Mouse (Mus musculus) hindbrain, embryonic 14.5 days (tissue): ENCODE data around the gene Elovl7. TPM values are rescaled to one million over a fixed set of nuclear protein-coding genes. Genes with fewer than 3 reads are reported as not detected.
A peak's percentile ranks its signal among the peaks of the same experiment; 100 is the strongest.

ENCODE experiments used
- ATAC-seq: fragments of 200-750 bp; cut with Nextera tagmentation; 2 replicates; pipeline ENCODE4 v1.8.0; 2017; ENCODE audit warnings: moderate number of reproducible peaks, mild to moderate bottlenecking, moderate TSS enrichment, moderate library complexity; ENCODE audit not compliant: low FRiP score
- DNase-seq: peaks from one replicate; pipeline ENCODE4 v3.0.0-alpha.2; 2015; ENCODE audit warnings: low spot score
- H3K27ac ChIP-seq: fragments of 300-500 bp; sonication (generic); 2 replicates; pipeline ENCODE4 v1.5.1; 2014; ENCODE audit warnings: mild to moderate bottlenecking, moderate library complexity
- H3K27me3 ChIP-seq: fragments of 300-500 bp; sonication (generic); 2 replicates; pipeline ENCODE4 v1.6.1; 2014; ENCODE audit warnings: mild to moderate bottlenecking, low read length, mixed read lengths; ENCODE audit not compliant: control insufficient read depth, insufficient read depth
- H3K36me3 ChIP-seq: fragments of 300-500 bp; sonication (generic); replicated peaks from 2 replicates; pipeline ENCODE4 v1.6.1; 2014; ENCODE audit not compliant: control insufficient read depth, insufficient read depth
- H3K4me1 ChIP-seq: fragments of 300-500 bp; sonication (generic); replicated peaks from 2 replicates; pipeline ENCODE4 v1.6.1; 2014; ENCODE audit warnings: antibody characterized with exemption, low read length, mixed read lengths; ENCODE audit not compliant: control insufficient read depth, insufficient read depth
- H3K4me2 ChIP-seq: fragments of 300-500 bp; sonication (generic); replicated peaks from 2 replicates; pipeline ENCODE4 v1.6.1; 2014; ENCODE audit warnings: mild to moderate bottlenecking, moderate library complexity
- H3K4me3 ChIP-seq: fragments of 300-500 bp; sonication (generic); replicated peaks from 2 replicates; pipeline ENCODE4 v1.5.1; 2014; ENCODE audit warnings: mild to moderate bottlenecking, low read length
- H3K9ac ChIP-seq: fragments of 300-500 bp; sonication (generic); 2 replicates; pipeline ENCODE4 v1.6.1; 2014
- H3K9me3 ChIP-seq: fragments of 300-500 bp; sonication (generic); 2 replicates; pipeline ENCODE4 v1.6.1; 2016; ENCODE audit warnings: low read length; ENCODE audit not compliant: control insufficient read depth
- WGBS: fragments of 180-500 bp; shearing (Covaris S2); extraction: QIAGEN DNeasy Blood & Tissue Kit; methylation state at CpG from one replicate; pipeline ENCODE4 v1.1.7; 2014; 5-methylcytosine and 5-hydroxymethylcytosine counted together
- polyA plus RNA-seq: library from polyadenylated mRNA; unstranded; fragments of >200 nt; fragmentation: Nextera tagmentation; extraction: Ambion mirVana; gene quantifications from 2 replicates; pipeline ENCODE4 v1.2.1, GENCODE M21; 2014

Elovl7 gene
- polyA plus RNA-seq, 1 experiment from 2014 or later, result 2.5 TPM

- H3K9ac ChIP-seq, result no peak overlapping the region
- 96% methylated on average over 6 of the region's 6 CpGs for WGBS
- no peaks in the 10 kb centered on the region for H3K9me3 ChIP-seq
- H3K27me3 ChIP-seq, result no peaks in the 10 kb centered on the region
- H3K4me3 ChIP-seq, result no peak overlapping the region
- no peak for ATAC-seq
- H3K36me3 ChIP-seq, result peaks cover 23% of the 10 kb centered on the region; the same call in 1 of the 2 replicates
- H3K27ac ChIP-seq, result no peak overlapping the region
- H3K4me2 ChIP-seq, result no peak overlapping the region
- H3K4me1 ChIP-seq, result no peaks in the 10 kb centered on the region
- DNase-seq, result no peak
These were observed 18.7 kb upstream of the Elovl7 start for GRCm38 (mm10) chr13:108195474-108195873.

GRCm38 (mm10) chr13:108204857-108205256 is 9.3 kb upstream of the Elovl7 start:
- Histone ChIP-seq H3K27me3 (no peaks in the 10 kb centered on the region), H3K9me3 (no peaks in the 10 kb centered on the region), H3K4me2 (no peak overlapping the region), H3K36me3 (no peaks in the 10 kb centered on the region), H3K4me3 (no peak overlapping the region), H3K27ac (no peak overlapping the region), H3K9ac (no peak overlapping the region), H3K4me1 (no peaks in the 10 kb centered on the region)
- DNase-seq, result no peak
- ATAC-seq, result no peak
- 93% methylated on average over 3 of the region's 3 CpGs for WGBS

- no peak overlapping the region for H3K4me2 ChIP-seq
- ATAC-seq (no peak), DNase-seq (no peak)
- 0 out of 2 replicates have a peak, but pooled peaks cover 6% of the 10 kb centered on the region for H3K27me3 ChIP-seq
- H3K4me1 ChIP-seq, result no peaks in the 10 kb centered on the region
- H3K36me3 ChIP-seq, result no peaks in the 10 kb centered on the region
- WGBS, result 89% methylated on average over 2 of the region's 2 CpGs
- no peak overlapping the region for H3K9ac ChIP-seq
- no peak overlapping the region for H3K27ac ChIP-seq
- H3K9me3 ChIP-seq, result no peaks in the 10 kb centered on the region
- no peak overlapping the region for H3K4me3 ChIP-seq
These were observed 6.8 kb upstream of the Elovl7 start for GRCm38 (mm10) chr13:108207447-108207846.

GRCm38 (mm10) chr13:108208090-108208489 is 6.1 kb upstream of the Elovl7 start:
- no peak for DNase-seq
- Histone ChIP-seq H3K27me3 (peaks cover 12% of the 10 kb centered on the region; the same call in 1 of the 2 replicates), H3K4me2 (no peak overlapping the region), H3K27ac (no peak overlapping the region), H3K9ac (no peak overlapping the region), H3K36me3 (no peaks in the 10 kb centered on the region), H3K9me3 (no peaks in the 10 kb centered on the region), H3K4me3 (no peak overlapping the region), H3K4me1 (no peaks in the 10 kb centered on the region)
- WGBS, result 72% methylated on average over 5 of the region's 5 CpGs
- no peak for ATAC-seq

GRCm38 (mm10) chr13:108210960-108211359 is 3.2 kb upstream of the Elovl7 start:
- H3K9ac ChIP-seq, result no peak overlapping the region
- no peak for ATAC-seq
- no peak overlapping the region for H3K27ac ChIP-seq
- H3K4me3 ChIP-seq, result no peak overlapping the region
- 0 out of 2 replicates have a peak, but pooled peaks cover 3% of the 10 kb centered on the region for H3K4me1 ChIP-seq
- no peaks in the 10 kb centered on the region for H3K36me3 ChIP-seq
- H3K4me2 ChIP-seq, result no peak overlapping the region
- no peaks in the 10 kb centered on the region for H3K9me3 ChIP-seq
- no peak for DNase-seq
- peaks cover 36% of the 10 kb centered on the region for H3K27me3 ChIP-seq
- WGBS, result 90% methylated on average over 8 of the region's 8 CpGs

- no peak overlapping the region for H3K4me2 ChIP-seq
- no peaks in the 10 kb centered on the region for H3K9me3 ChIP-seq
- H3K27ac ChIP-seq, result no peak overlapping the region
- DNase-seq (no peak), ATAC-seq (no peak)
- 42% methylated on average over 5 of the region's 5 CpGs for WGBS
- peaks cover 46% of the 10 kb centered on the region for H3K27me3 ChIP-seq
- no peak overlapping the region for H3K9ac ChIP-seq
- H3K4me1 ChIP-seq, result 0 out of 2 replicates have a peak, but pooled peaks cover 3% of the 10 kb centered on the region
- no peaks in the 10 kb centered on the region for H3K36me3 ChIP-seq
- H3K4me3 ChIP-seq, result no peak overlapping the region
These were observed 1.7 kb upstream of the Elovl7 start for GRCm38 (mm10) chr13:108212397-108213018.

- H3K36me3 ChIP-seq, result no peaks in the 10 kb centered on the region
- peak overlapping the region; percentile 70 for H3K9ac ChIP-seq
- no peaks in the 10 kb centered on the region for H3K9me3 ChIP-seq
- H3K27me3 ChIP-seq, result peaks cover 46% of the 10 kb centered on the region
- H3K4me3 ChIP-seq, result peak overlapping the region; percentile 76
- no peak for DNase-seq
- 0 out of 2 replicates have a peak, but pooled peaks cover 3% of the 10 kb centered on the region for H3K4me1 ChIP-seq
- ATAC-seq, result peak; percentile 72
- peak overlapping the region; percentile 98 for H3K4me2 ChIP-seq
- under 1% methylated on average over 45 of the region's 50 CpGs for WGBS
- no peak overlapping the region for H3K27ac ChIP-seq
These were observed 392 bp downstream of the Elovl7 start for GRCm38 (mm10) chr13:108214485-108215107.

- H3K9me3 ChIP-seq, result no peaks in the 10 kb centered on the region
- ATAC-seq, result no peak
- DNase-seq, result no peak
- no peak overlapping the region for H3K27ac ChIP-seq
- no peaks in the 10 kb centered on the region for H3K36me3 ChIP-seq
- 0 out of 2 replicates have a peak, but pooled peaks cover 3% of the 10 kb centered on the region for H3K4me1 ChIP-seq
- WGBS, result 4% methylated on average over 12 of the region's 12 CpGs
- peaks cover 46% of the 10 kb centered on the region for H3K27me3 ChIP-seq
- peak overlapping the region; percentile 70 for H3K9ac ChIP-seq
- H3K4me2 ChIP-seq, result peak overlapping the region; percentile 98
- peak overlapping the region; percentile 76 for H3K4me3 ChIP-seq
These were observed 1.1 kb downstream of the Elovl7 start for GRCm38 (mm10) chr13:108215231-108215780.

- Histone ChIP-seq H3K27me3 (peaks cover 22% of the 10 kb centered on the region), H3K4me1 (no peaks in the 10 kb centered on the region), H3K4me2 (no peak overlapping the region), H3K9ac (no peak overlapping the region), H3K36me3 (no peaks in the 10 kb centered on the region), H3K4me3 (no peak overlapping the region), H3K27ac (no peak overlapping the region), H3K9me3 (no peaks in the 10 kb centered on the region)
- WGBS, result 64% methylated on average over 7 of the region's 7 CpGs
- no peak for DNase-seq
- ATAC-seq, result no peak
These were observed 5.6 kb downstream of the Elovl7 start for GRCm38 (mm10) chr13:108219773-108220172.
